Comparison of ENCODE assay signal across 7 mouse cellular contexts in genomic region chr17:36418091-36418754, GRCm38 (mm10). TPM values are rescaled to one million over a fixed set of nuclear protein-coding genes. Genes with fewer than 3 reads are reported as not detected.
DNase-seq lines count a peak whose midpoint lies in the region; ATAC-seq and TF ChIP-seq lines count a peak whose summit lies in the region.

No protein-coding gene starts in this region.

- no peaks in the 10 kb centered on the region for H3K27me3 ChIP-seq in liver, postnatal 0 days (ENCODE audit: insufficient read depth, low read length)
- H3K27me3 ChIP-seq in Patski = peaks cover 4% of the 10 kb centered on the region

- TF ChIP-seq EP300 in liver, postnatal 0 days (IDR thresholded peaks at IDR 0.05; ENCODE audit: low read depth) = no peak

- CTCF ChIA-PET in Patski (lab: Charles Lee) = interaction anchor here (1.0 to 1.5 kb wide), 2 partner anchors 32 to 62 kb away, joined by 3 read pairs; no protein-coding TSS in a partner anchor

- no peaks in the 10 kb centered on the region for H3K9me3 ChIP-seq in liver, postnatal 0 days (ENCODE audit: low read length)

- H3K36me3 ChIP-seq in liver, postnatal 0 days (replicated peaks; ENCODE audit: insufficient read depth, low read length) = no peaks in the 10 kb centered on the region

- no peak overlapping the region for H3K4me2 ChIP-seq in liver, postnatal 0 days (ENCODE audit: low read depth, low read length)

- no peak overlapping the region for H3K9ac ChIP-seq in liver, postnatal 0 days (replicated peaks)

- H3K4me1 ChIP-seq in liver, postnatal 0 days (ENCODE audit: insufficient read depth) = no peaks in the 10 kb centered on the region

- WGBS in liver, postnatal 0 days (ENCODE audit: insufficient replicate concordance) = 19% methylated on average over 4 of the region's 4 CpGs

- no peak overlapping the region for H3K27ac ChIP-seq in liver, postnatal 0 days (ENCODE audit: low read depth)

- ATAC-seq in liver, postnatal 0 days = no peak
- no peak for ATAC-seq in Patski
- peak; percentile 78 for ATAC-seq in common myeloid progenitor, adult 5-6 weeks (replicated peaks; ENCODE audit: low read depth, poor library complexity, severe bottlenecking)

- POLR2A ChIA-PET in Patski (lab: Charles Lee) = no interaction called here

- peak; percentile 79 for TF ChIP-seq CTCF in liver, postnatal 0 days (IDR thresholded peaks at IDR 0.05; ENCODE audit: low read depth)
- peak; percentile 62 for TF ChIP-seq CTCF in Patski (IDR thresholded peaks at IDR 0.05)

- in situ Hi-C loops in Patski (cut with MboI; ENCODE audit: low pct_unique_long_range_greater_than_20kb) = loop anchor here (10.0 kb wide), 1 partner anchor 307 kb away; no protein-coding TSS in a partner anchor

- no peak for DNase-seq in liver, postnatal 0 days
- DNase-seq in liver = no peak
- DNase-seq in Patski (ENCODE audit: low read depth, low spot score) = no peak
- DNase-seq in hindlimb bud, embryonic 11.5 days (ENCODE audit: extremely low spot score, low read depth, low spot score) = peak; percentile 6
- DNase-seq in lung, postnatal 14 days = peak; percentile 19
- peak; percentile 18 for DNase-seq in telencephalon, adult 2 months (ENCODE audit: low read depth, low spot score)

- no peak overlapping the region for H3K4me3 ChIP-seq in liver, postnatal 0 days (ENCODE audit: low read depth, low read length)

RNA-seq across cellular contexts. Expression of gene H2-M10.4, which starts 43.9 kb away (rescaled TPM):
- polyA plus RNA-seq in liver, postnatal 0 days (2015; fragmentation: Nextera tagmentation; extraction: Ambion mirVana) = not detected in 2 replicates
- polyA plus RNA-seq in Patski (2021) = not detected
- total RNA-seq in common myeloid progenitor, adult 5-6 weeks (2017) = not detected in 2 replicates

RNA-seq across cellular contexts. Expression of gene H2-M10.3, which starts 50.0 kb away (rescaled TPM):
- not detected in 2 replicates for polyA plus RNA-seq in liver, postnatal 0 days (2015; fragmentation: Nextera tagmentation; extraction: Ambion mirVana)
- polyA plus RNA-seq in Patski (2021) = not detected
- total RNA-seq in common myeloid progenitor, adult 5-6 weeks (2017) = not detected in 2 replicates

Comparison
In these comparisons a context has a peak if more than half of its experiments do, and no peak if none do; other contexts are left out.
1. DNase-seq: peak in hindlimb bud, embryonic 11.5 days (single experiment), lung, postnatal 14 days (single experiment) and telencephalon, adult 2 months (single experiment); none in liver, postnatal 0 days (single experiment), liver (single experiment) and Patski (single experiment).